Mouse (Mus musculus): ENCODE data around the gene Vmn2r9. TPM values are rescaled to one million over a fixed set of nuclear protein-coding genes. Genes with fewer than 3 reads are reported as not detected.
"Not testable (repeated sequence)": the region's sequence is repeated elsewhere in the genome, so short reads cannot be mapped to it uniquely, and the experiment has no call there.

Vmn2r9 gene
- not detected in 2 replicates for polyA plus RNA-seq (2015; fragmentation: Nextera tagmentation; extraction: Ambion mirVana)

DNA sequence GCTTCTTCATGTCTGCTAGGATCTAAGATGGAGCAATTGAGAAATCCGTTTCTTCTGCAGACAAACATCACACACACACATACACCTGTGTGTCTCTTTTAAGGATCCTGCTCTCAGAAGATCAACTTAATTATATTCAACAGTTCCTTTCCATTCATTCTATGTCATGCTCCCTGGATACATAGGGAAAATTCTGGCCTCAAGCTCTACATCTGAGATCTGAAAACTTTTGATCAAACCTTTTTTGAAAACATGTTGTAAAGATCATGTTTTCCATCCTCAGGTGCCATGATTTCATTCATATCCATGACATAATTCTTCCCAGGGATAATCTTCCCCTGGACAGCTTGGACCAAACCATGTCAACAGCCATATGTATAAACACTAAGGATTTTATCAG is at the start of gene Vmn2r9:
Gene Vmn2r9, minus strand, starts transcription at position 101 of the 400 bp plus-strand sequence.
- H3K4me1 ChIP-seq (ENCODE audit: insufficient read depth, low read length); H3K4me2 ChIP-seq (replicated peaks; ENCODE audit: low read depth, low read length); H3K9ac ChIP-seq (replicated peaks; ENCODE audit: low read length); ATAC-seq (ENCODE audit: low FRiP score, low TSS enrichment); H3K27ac ChIP-seq (ENCODE audit: low read length); H3K9me3 ChIP-seq (ENCODE audit: low read length); H3K27me3 ChIP-seq (ENCODE audit: insufficient read depth, low read length); H3K36me3 ChIP-seq (ENCODE audit: insufficient read depth, low read length); H3K4me3 ChIP-seq (ENCODE audit: low read length): not testable (repeated sequence)
- 82% methylated on average over 1 of the region's 1 CpGs for WGBS

DNA sequence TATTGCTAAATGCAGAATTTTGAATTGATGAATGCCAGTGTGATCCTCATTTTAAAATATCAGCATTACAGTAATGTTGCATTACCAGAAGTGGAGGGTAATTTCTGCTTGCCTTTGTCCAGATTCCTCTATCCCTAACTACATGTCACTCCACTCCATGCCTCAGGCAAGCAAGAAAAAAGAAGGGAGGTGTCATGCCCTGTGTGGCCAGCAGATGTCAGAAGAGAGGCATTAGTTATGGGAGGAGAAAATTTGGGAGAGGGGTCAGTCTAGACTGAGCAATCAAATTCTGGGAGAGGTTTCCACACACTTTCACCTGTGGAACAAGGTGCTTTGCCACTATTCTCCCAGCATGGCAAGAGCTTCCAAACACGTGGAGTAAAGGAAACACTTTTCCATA is 14.3 kb upstream of the Vmn2r9 start:
- H3K9me3 ChIP-seq (ENCODE audit: low read length); H3K27me3 ChIP-seq (ENCODE audit: insufficient read depth, low read length); H3K9ac ChIP-seq (replicated peaks; ENCODE audit: low read length); H3K27ac ChIP-seq (ENCODE audit: low read length); H3K4me2 ChIP-seq (replicated peaks; ENCODE audit: low read depth, low read length); H3K36me3 ChIP-seq (ENCODE audit: insufficient read depth, low read length); ATAC-seq (ENCODE audit: low FRiP score, low TSS enrichment); H3K4me3 ChIP-seq (ENCODE audit: low read length); H3K4me1 ChIP-seq (ENCODE audit: insufficient read depth, low read length): not testable (repeated sequence)
- WGBS = 10% methylated on average over 1 of the region's 1 CpGs

DNA sequence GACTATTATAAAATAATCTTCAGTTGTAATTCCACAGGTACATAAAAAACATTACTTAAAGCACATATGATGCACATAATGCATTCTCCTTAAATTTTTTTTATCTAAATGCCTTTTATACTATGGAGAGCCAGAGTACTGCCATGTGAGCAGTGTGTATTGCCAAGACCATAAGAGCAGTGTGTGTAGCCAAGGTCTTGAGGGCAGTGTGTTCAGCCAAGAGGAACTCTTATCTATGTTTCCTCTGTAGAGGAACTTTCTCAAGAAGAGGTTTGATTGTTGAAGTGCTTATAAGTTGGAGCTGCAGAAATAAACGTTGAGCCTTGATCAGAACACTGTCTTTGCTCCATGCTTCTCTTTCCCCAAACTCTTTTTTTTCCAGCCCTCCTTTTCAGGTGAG is 2.9 kb downstream of the Vmn2r9 start:
- ATAC-seq (ENCODE audit: low FRiP score, low TSS enrichment) = no peak
- H3K36me3 ChIP-seq (ENCODE audit: insufficient read depth, low read length) = no peaks in the 10 kb centered on the region
- WGBS = 26% methylated on average over 1 of the region's 1 CpGs
- no peaks in the 10 kb centered on the region for H3K27me3 ChIP-seq (ENCODE audit: insufficient read depth, low read length)
- H3K4me1 ChIP-seq (ENCODE audit: insufficient read depth, low read length) = no peaks in the 10 kb centered on the region
- H3K4me2 ChIP-seq (replicated peaks; ENCODE audit: low read depth, low read length) = no peak overlapping the region
- H3K27ac ChIP-seq (ENCODE audit: low read length) = no peak overlapping the region
- no peak overlapping the region for H3K9ac ChIP-seq (replicated peaks; ENCODE audit: low read length)
- H3K4me3 ChIP-seq (ENCODE audit: low read length) = no peak overlapping the region
- H3K9me3 ChIP-seq (ENCODE audit: low read length) = no peaks in the 10 kb centered on the region

DNA sequence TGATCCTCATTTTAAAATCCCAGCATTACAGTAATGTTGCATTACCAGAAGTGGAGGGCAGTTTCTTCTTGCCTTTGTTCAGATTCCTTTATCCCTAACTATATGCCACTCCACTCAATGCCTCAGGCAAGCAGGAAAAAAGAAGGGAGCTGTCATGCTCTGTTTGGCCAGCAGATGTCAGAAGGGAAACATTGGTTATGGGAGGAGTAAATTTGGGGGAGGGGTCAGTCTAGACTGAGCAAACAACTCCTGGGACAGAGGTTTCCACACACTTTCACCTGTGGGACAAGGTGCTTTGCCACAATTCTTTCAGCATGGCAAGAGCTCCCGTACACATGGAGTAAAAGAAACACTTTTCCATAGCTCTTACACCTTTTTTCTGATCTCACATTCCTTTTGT is 16.2 kb downstream of the Vmn2r9 start:
- Histone ChIP-seq H3K4me3 (ENCODE audit: low read length) (no peak overlapping the region), H3K9ac (replicated peaks; ENCODE audit: low read length) (no peak overlapping the region), H3K36me3 (ENCODE audit: insufficient read depth, low read length) (no peaks in the 10 kb centered on the region), H3K27ac (ENCODE audit: low read length) (no peak overlapping the region), H3K4me2 (replicated peaks; ENCODE audit: low read depth, low read length) (no peak overlapping the region), H3K27me3 (ENCODE audit: insufficient read depth, low read length) (no peaks in the 10 kb centered on the region), H3K9me3 (ENCODE audit: low read length) (no peaks in the 10 kb centered on the region), H3K4me1 (ENCODE audit: insufficient read depth, low read length) (no peaks in the 10 kb centered on the region)
- no peak for ATAC-seq (ENCODE audit: low FRiP score, low TSS enrichment)
- 69% methylated on average over 1 of the region's 1 CpGs for WGBS

DNA sequence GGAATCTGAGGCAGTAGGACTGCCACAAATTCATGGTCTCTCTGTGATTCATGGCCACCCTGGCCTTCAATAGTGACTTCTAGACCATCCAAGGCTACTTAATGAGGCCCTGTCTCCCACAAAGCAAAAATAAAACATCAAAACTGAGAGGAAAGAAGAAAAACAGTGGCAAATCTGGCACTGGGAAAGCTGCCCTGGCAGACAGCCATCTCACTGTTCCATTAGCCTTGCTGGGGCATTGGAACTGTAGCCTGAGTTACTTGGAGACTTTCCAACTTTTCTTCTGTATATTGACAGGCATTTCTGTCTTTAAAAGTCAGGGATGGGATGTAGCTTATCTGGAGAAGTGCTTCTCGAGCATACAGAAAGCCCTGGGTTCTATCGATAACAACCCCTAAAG is 29.1 kb downstream of the Vmn2r9 start:
- 83% methylated on average over 2 of the region's 2 CpGs for WGBS

DNA sequence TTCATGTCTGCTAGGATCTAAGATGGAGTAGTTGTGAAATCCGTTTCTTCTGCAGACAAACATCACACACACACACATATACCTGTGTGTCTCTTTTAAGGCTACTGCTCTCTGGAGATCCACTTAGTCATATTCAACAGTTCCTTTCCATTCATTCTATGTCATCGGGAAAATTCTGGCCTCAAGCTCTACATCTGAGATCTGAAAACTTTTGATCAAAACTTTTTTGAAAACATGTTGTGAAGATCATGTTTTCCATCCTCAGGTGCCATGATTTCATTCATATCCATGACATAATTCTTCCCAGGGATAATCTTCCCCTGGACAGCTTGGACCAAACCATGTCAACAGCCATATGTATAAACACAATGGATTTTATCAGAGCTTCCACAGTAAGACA is 43.7 kb downstream of the Vmn2r9 start, which contains the start of gene Vmn2r8:
Gene Vmn2r8, minus strand, starts transcription at position 101 of the 400 bp plus-strand sequence.
- H3K4me1 ChIP-seq (ENCODE audit: insufficient read depth, low read length); H3K36me3 ChIP-seq (ENCODE audit: insufficient read depth, low read length); H3K9ac ChIP-seq (replicated peaks; ENCODE audit: low read length); ATAC-seq (ENCODE audit: low FRiP score, low TSS enrichment); H3K9me3 ChIP-seq (ENCODE audit: low read length); H3K4me2 ChIP-seq (replicated peaks; ENCODE audit: low read depth, low read length); H3K27me3 ChIP-seq (ENCODE audit: insufficient read depth, low read length); H3K27ac ChIP-seq (ENCODE audit: low read length); H3K4me3 ChIP-seq (ENCODE audit: low read length): not testable (repeated sequence)
- WGBS = 75% methylated on average over 2 of the region's 2 CpGs

More for the DNA sequence above, 29.1 kb downstream of the Vmn2r9 start:
- H3K4me1 ChIP-seq (ENCODE audit: insufficient read depth, low read length) = no peaks in the 10 kb centered on the region
- no peaks in the 10 kb centered on the region for H3K36me3 ChIP-seq (ENCODE audit: insufficient read depth, low read length)
- H3K27me3 ChIP-seq (ENCODE audit: insufficient read depth, low read length) = no peaks in the 10 kb centered on the region
- no peak overlapping the region for H3K27ac ChIP-seq (ENCODE audit: low read length)
- no peaks in the 10 kb centered on the region for H3K9me3 ChIP-seq (ENCODE audit: low read length)
- no peak overlapping the region for H3K4me2 ChIP-seq (replicated peaks; ENCODE audit: low read depth, low read length)
- no peak for ATAC-seq (ENCODE audit: low FRiP score, low TSS enrichment)
- H3K4me3 ChIP-seq (ENCODE audit: low read length) = no peak overlapping the region
- no peak overlapping the region for H3K9ac ChIP-seq (replicated peaks; ENCODE audit: low read length)

DNA sequence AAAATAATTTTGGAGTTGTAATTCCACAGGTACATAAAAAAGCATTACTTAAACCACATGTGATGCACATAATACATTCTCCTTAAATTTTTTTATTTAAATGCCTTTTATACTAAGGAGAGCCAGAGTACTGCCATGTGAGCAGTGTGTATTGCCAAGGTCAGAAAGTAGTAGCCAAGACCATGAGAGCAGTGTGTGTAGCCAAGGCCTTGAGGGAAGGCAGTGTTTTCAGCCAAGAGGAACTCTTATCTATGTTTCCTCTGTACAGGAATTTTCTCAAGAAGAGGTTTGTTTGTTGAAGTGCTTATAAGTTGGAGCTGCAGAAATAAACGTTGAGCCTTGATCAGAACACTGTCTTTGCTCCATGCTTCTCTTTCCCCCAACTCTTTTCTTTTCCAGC is 48.8 kb downstream of the Vmn2r9 start:
- Histone ChIP-seq H3K36me3 (ENCODE audit: insufficient read depth, low read length) (no peaks in the 10 kb centered on the region), H3K4me2 (replicated peaks; ENCODE audit: low read depth, low read length) (no peak overlapping the region), H3K9me3 (ENCODE audit: low read length) (no peaks in the 10 kb centered on the region), H3K9ac (replicated peaks; ENCODE audit: low read length) (no peak overlapping the region), H3K27ac (ENCODE audit: low read length) (no peak overlapping the region), H3K4me3 (ENCODE audit: low read length) (no peak overlapping the region), H3K4me1 (ENCODE audit: insufficient read depth, low read length) (no peaks in the 10 kb centered on the region), H3K27me3 (ENCODE audit: insufficient read depth, low read length) (no peaks in the 10 kb centered on the region)
- 67% methylated on average over 1 of the region's 1 CpGs for WGBS
- ATAC-seq (ENCODE audit: low FRiP score, low TSS enrichment) = no peak

DNA sequence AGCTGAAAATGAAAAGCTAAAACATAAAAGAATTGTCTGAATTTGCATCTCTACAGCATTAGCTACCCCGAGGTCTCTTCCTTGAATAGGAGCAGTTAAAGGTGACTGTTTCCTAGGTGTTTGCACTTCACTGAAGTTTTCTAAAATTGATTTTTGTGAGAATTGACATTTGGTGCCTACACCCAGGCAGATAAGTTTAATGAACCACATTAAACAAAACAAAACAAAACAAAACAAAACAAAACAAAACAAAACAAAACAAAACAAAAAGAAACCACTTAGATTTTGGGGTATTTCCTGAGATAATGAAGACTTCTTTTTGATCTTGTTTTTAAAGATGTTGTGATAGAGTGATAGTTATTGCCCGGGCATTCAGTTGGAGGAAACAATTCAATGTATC is 57.1 kb downstream of the Vmn2r9 start, which contains the start of gene Tmed11:
Gene Tmed11, minus strand, starts transcription at position 101 of the 400 bp plus-strand sequence.
- H3K4me1 ChIP-seq (ENCODE audit: insufficient read depth, low read length); H3K9ac ChIP-seq (replicated peaks; ENCODE audit: low read length); H3K4me3 ChIP-seq (ENCODE audit: low read length); H3K27ac ChIP-seq (ENCODE audit: low read length); H3K36me3 ChIP-seq (ENCODE audit: insufficient read depth, low read length); H3K4me2 ChIP-seq (replicated peaks; ENCODE audit: low read depth, low read length); H3K27me3 ChIP-seq (ENCODE audit: insufficient read depth, low read length); H3K9me3 ChIP-seq (ENCODE audit: low read length); ATAC-seq (ENCODE audit: low FRiP score, low TSS enrichment): not testable (repeated sequence)
- WGBS = 67% methylated on average over 2 of the region's 2 CpGs

DNA sequence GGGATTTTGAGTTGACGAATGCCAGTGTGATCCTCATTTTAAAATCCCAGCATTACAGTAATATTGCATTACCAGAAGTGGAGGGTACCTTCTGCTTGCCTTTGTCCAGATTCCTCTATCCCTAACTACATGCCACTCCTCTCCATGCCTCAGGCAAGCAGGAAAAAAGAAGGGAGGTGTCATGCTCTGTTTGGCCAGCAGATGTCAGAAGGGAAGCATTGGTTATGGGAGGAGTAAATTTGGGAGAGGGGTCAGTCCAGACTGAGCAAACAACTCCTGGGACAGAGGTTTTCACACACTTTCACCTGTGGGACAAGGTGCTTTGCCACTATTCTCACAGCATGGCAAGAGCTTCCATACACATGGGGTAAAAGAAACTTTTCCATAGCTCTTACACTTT is 62.0 kb downstream of the Vmn2r9 start:
- H3K27ac ChIP-seq (ENCODE audit: low read length); ATAC-seq (ENCODE audit: low FRiP score, low TSS enrichment); H3K4me2 ChIP-seq (replicated peaks; ENCODE audit: low read depth, low read length); H3K4me3 ChIP-seq (ENCODE audit: low read length); H3K9ac ChIP-seq (replicated peaks; ENCODE audit: low read length); H3K4me1 ChIP-seq (ENCODE audit: insufficient read depth, low read length); H3K36me3 ChIP-seq (ENCODE audit: insufficient read depth, low read length); H3K9me3 ChIP-seq (ENCODE audit: low read length); H3K27me3 ChIP-seq (ENCODE audit: insufficient read depth, low read length): not testable (repeated sequence)
- 34% methylated on average over 1 of the region's 1 CpGs for WGBS

Data from kidney, embryonic 16.5 days (tissue).